Mouse (Mus musculus): ENCODE results near the gene Chst2. TPM values are rescaled to one million over a fixed set of nuclear protein-coding genes. Genes with fewer than 3 reads are reported as not detected.

The Chst2 gene
- polyA plus RNA-seq, 1 experiment from 2014 or later = 7.1 TPM

Other genes with a start within 250 kb of the Chst2 start
- 129 and 135 TPM in 2 replicates for gene U2surp, start 105.3 kb upstream of the Chst2 start, polyA plus RNA-seq (2014; fragmentation: Nextera tagmentation; extraction: Ambion mirVana)
- 0.05 and 0.11 TPM in 2 replicates for gene Paqr9, start 152.9 kb upstream of the Chst2 start, polyA plus RNA-seq (2014; fragmentation: Nextera tagmentation; extraction: Ambion mirVana)
- 0.69 and 1.1 TPM in 2 replicates for gene Pcolce2, start 230.9 kb upstream of the Chst2 start, polyA plus RNA-seq (2014; fragmentation: Nextera tagmentation; extraction: Ambion mirVana)